ENCODE assay signal across 8 mouse cellular contexts in genomic region chr7:25756011-25756410, GRCm38 (mm10). TPM values are rescaled to one million over a fixed set of nuclear protein-coding genes. Genes with fewer than 3 reads are reported as not detected.
DNase-seq lines count a peak whose midpoint lies in the region; ATAC-seq and TF ChIP-seq lines count a peak whose summit lies in the region.

No protein-coding gene starts in this region.

- H3K4me1 ChIP-seq in E14TG2a.4 (replicated peaks; ENCODE audit: low read depth, low read length), result peaks cover 31% of the 10 kb centered on the region
- H3K4me1 ChIP-seq in forebrain, embryonic 13.5 days, result peaks cover 27% of the 10 kb centered on the region
- H3K4me1 ChIP-seq in neural tube, embryonic 15.5 days, result peaks cover 28% of the 10 kb centered on the region

- WGBS in forebrain, embryonic 13.5 days, result under 1% methylated on average over 18 of the region's 18 CpGs
- WGBS in neural tube, embryonic 15.5 days, result under 1% methylated on average over 18 of the region's 18 CpGs

- peak overlapping the region; percentile 100 for H3K4me3 ChIP-seq in E14TG2a.4 (replicated peaks; ENCODE audit: low read length)
- H3K4me3 ChIP-seq in forebrain, embryonic 13.5 days, result peak overlapping the region; percentile 98
- H3K4me3 ChIP-seq in neural tube, embryonic 15.5 days (replicated peaks), result peak overlapping the region; percentile 94

- intact Hi-C loops in heart, postnatal 14 days (cut with DNase I), result loop anchor here (1.0 kb wide), 1 partner anchor 49 kb away; no protein-coding TSS in a partner anchor

- peak; percentile 75 for TF ChIP-seq CTCF in E14TG2a.4 (conservative IDR thresholded peaks at IDR 0.05; ENCODE audit: low read length)

- peak; percentile 33 for ATAC-seq in forebrain, embryonic 13.5 days
- ATAC-seq in neural tube, embryonic 15.5 days (ENCODE audit: low FRiP score), result peak; percentile 27; the same call in 1 of the 2 replicates

- peak overlapping the region; percentile 64 for H3K9ac ChIP-seq in forebrain, embryonic 13.5 days
- H3K9ac ChIP-seq in neural tube, embryonic 15.5 days (replicated peaks), result peak overlapping the region; percentile 59

- peak overlapping the region; percentile 84 for H3K4me2 ChIP-seq in forebrain, embryonic 13.5 days
- H3K4me2 ChIP-seq in neural tube, embryonic 15.5 days, result peak overlapping the region; percentile 95

- H3K27ac ChIP-seq in forebrain, embryonic 13.5 days, result peak overlapping the region; percentile 98
- H3K27ac ChIP-seq in neural tube, embryonic 15.5 days (replicated peaks), result peak overlapping the region; percentile 98

- H3K27me3 ChIP-seq in E14TG2a.4 (ENCODE audit: insufficient read depth, low read length), result no peaks in the 10 kb centered on the region
- H3K27me3 ChIP-seq in forebrain, embryonic 13.5 days, result no peaks in the 10 kb centered on the region
- no peaks in the 10 kb centered on the region for H3K27me3 ChIP-seq in neural tube, embryonic 15.5 days (replicated peaks)

- H3K9me3 ChIP-seq in E14TG2a.4 (ENCODE audit: low read length), result no peaks in the 10 kb centered on the region
- H3K9me3 ChIP-seq in forebrain, embryonic 13.5 days (replicated peaks), result no peaks in the 10 kb centered on the region
- H3K9me3 ChIP-seq in neural tube, embryonic 15.5 days (replicated peaks), result no peaks in the 10 kb centered on the region

- peaks cover 24% of the 10 kb centered on the region for H3K36me3 ChIP-seq in E14TG2a.4 (ENCODE audit: insufficient read depth, low read length)
- H3K36me3 ChIP-seq in forebrain, embryonic 13.5 days (ENCODE audit: poor library complexity, severe bottlenecking), result peaks cover 15% of the 10 kb centered on the region
- H3K36me3 ChIP-seq in neural tube, embryonic 15.5 days, result peaks cover 11% of the 10 kb centered on the region; the same call in 1 of the 2 replicates

- DNase-seq in c-Kit-positive CD71-positive TER-119-negative erythroid progenitor cells, embryonic 14.5 days (ENCODE audit: low read depth), result peak; percentile 70
- DNase-seq in heart, postnatal 14 days, result peak; percentile 91
- DNase-seq in layer of hippocampus, adult 11-12 months (ENCODE audit: low spot score), result peak; percentile 93
- DNase-seq in lung, adult 18-20 months, result peak; percentile 92 to 94
- DNase-seq in testis, postnatal 14 days (ENCODE audit: low spot score), result peak; percentile 87

RNA-seq across cellular contexts. Expression of gene Hnrnpul1, which starts 1.5 kb away (rescaled TPM):
- 60.8 and 65.0 TPM in 2 replicates for polyA plus RNA-seq in forebrain, embryonic 13.5 days (2015; fragmentation: Nextera tagmentation; extraction: Ambion mirVana)
- 10 to 100 TPM; 88.8 to 89.0 TPM for total RNA-seq in heart, postnatal 14 days (2021)
- polyA plus RNA-seq in neural tube, embryonic 15.5 days (2015; fragmentation: Nextera tagmentation; extraction: Ambion mirVana), result 37.3 and 43.9 TPM in 2 replicates

RNA-seq across cellular contexts. Expression of gene Axl, which starts 32.5 kb away (rescaled TPM):
- polyA plus RNA-seq in forebrain, embryonic 13.5 days (2015; fragmentation: Nextera tagmentation; extraction: Ambion mirVana), result 18.1 and 19.4 TPM in 2 replicates
- 100 to 1,000 TPM in 1 of 2 experiments, 10 to 100 TPM in 1; 94.3 to 122 TPM for total RNA-seq in heart, postnatal 14 days (2021)
- 27.6 and 35.8 TPM in 2 replicates for polyA plus RNA-seq in neural tube, embryonic 15.5 days (2015; fragmentation: Nextera tagmentation; extraction: Ambion mirVana)

RNA-seq across cellular contexts. Expression of gene Ccdc97, which starts 37.1 kb away (rescaled TPM):
- polyA plus RNA-seq in forebrain, embryonic 13.5 days (2015; fragmentation: Nextera tagmentation; extraction: Ambion mirVana), result 26.4 and 27.9 TPM in 2 replicates
- 10 to 100 TPM; 47.0 to 50.7 TPM for total RNA-seq in heart, postnatal 14 days (2021)
- 30.2 and 33.2 TPM in 2 replicates for polyA plus RNA-seq in neural tube, embryonic 15.5 days (2015; fragmentation: Nextera tagmentation; extraction: Ambion mirVana)

Comparison
In these comparisons a context has a peak if more than half of its experiments do, and no peak if none do; other contexts are left out.
1. Peak in every context shown above with its lines: DNase-seq, ATAC-seq, H3K4me3 ChIP-seq and H3K27ac ChIP-seq.